Mouse (Mus musculus): ENCODE results near the gene Cap1.

Gene Cap1

GRCm38 (mm10) chr4:122870741-122871140 lies 15.1 kb downstream of the Cap1 start:
- ChIA-PET POLR2A (interaction anchor here in 3 of 4 experiments (0.6 to 9.5 kb wide), 10 partner anchors 8 to 547 kb away, joined by 3 to 72 read pairs (median 4); partner anchors contain the start of gene Cap1 (in 3 of the 3)), CTCF (interaction anchor here (0.5 to 1.2 kb wide), 18 partner anchors 8 to 136 kb away, joined by 3 to 8 read pairs (median 4); partner anchors contain the start of gene Mycl (in 1 of the 4))

DNA sequence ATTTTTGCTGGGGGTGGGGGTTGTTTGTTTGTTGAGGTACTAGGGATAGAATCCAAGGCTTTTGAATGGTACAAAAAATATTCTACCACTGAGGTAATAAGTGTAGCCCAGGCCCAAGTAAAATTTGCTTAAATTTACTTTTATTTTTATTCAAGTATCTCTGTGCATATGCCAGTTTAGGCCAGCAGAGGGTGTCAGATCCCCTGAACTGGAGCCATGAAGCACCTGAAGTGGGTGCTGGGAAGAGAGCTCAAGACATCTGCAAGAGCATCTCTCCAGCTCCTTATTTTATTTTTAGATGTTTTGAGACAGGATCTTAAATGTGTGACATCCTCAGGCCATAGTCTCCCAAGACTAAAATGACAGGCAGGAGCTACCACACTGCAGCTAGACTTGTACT lies 15.8 kb downstream of the Cap1 start:
- POLR2A ChIA-PET = interaction anchor here in 3 of 4 experiments (0.6 to 9.5 kb wide), 11 partner anchors 8 to 548 kb away, joined by 3 to 72 read pairs (median 5); partner anchors contain the start of gene Cap1 (in 3 of the 3)

GRCm38 (mm10) chr4:122868041-122868440 lies 17.8 kb downstream of the Cap1 start:
- CTCF ChIA-PET = interaction anchor here in 2 of 4 experiments (0.5 to 0.6 kb wide), 2 partner anchors 40 to 395 kb away, joined by 3 to 7 read pairs; no protein-coding TSS in a partner anchor
- POLR2A ChIA-PET = interaction anchor here in 3 of 4 experiments (0.9 to 9.1 kb wide), 8 partner anchors 10 to 18 kb away, joined by 3 to 72 read pairs (median 4); partner anchors contain the start of gene Cap1 (in 2 of the 3)

More for the DNA sequence above, 15.8 kb downstream of the Cap1 start:
- CTCF ChIA-PET = interaction anchor here (0.5 to 1.2 kb wide), 19 partner anchors 8 to 137 kb away, joined by 3 to 8 read pairs (median 3); partner anchors contain the start of gene Mycl (in 1 of the 4)

DNA sequence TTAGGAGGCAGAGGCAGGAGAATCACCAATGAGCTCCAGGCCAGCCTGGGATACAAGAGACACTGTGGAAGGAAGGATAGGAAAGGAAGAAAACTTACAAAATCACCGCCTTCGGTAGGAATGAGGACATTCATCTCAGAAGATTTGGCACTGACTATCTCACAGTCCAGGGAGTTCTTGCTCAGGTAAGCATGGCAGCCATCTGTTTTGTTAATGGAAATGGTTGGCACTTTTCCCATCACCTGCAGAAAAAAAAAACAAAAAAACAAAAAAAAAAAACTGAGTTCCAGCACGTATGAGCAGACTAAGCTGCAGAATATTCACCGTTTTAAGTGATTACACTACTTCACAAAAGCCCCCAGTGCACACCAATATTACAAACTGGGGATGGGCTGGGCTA lies 24.0 kb downstream of the Cap1 start:
- POLR2A ChIA-PET = interaction anchor here (0.6 to 3.4 kb wide), 11 partner anchors 8 to 26 kb away, joined by 3 to 17 read pairs (median 5); partner anchors contain the start of genes Cap1 (in 2 of the 4) and Ppt1 (in 2 of the 4)
- CTCF ChIA-PET = interaction anchor here in 2 of 4 experiments (0.6 to 1.6 kb wide), 4 partner anchors 8 to 134 kb away, joined by 3 to 5 read pairs (median 3); no protein-coding TSS in a partner anchor

- CTCF ChIA-PET = interaction anchor here in 1 of 4 experiments (1.2 kb wide), 1 partner anchor 11 kb away, joined by 3 read pairs; no protein-coding TSS in a partner anchor
- POLR2A ChIA-PET = interaction anchor here in 3 of 4 experiments (0.7 to 1.2 kb wide), 4 partner anchors 9 to 805 kb away, joined by 3 to 5 read pairs (median 4); partner anchors contain the start of gene Cap1 (in 1 of the 3)
These were observed 26.7 kb downstream of the Cap1 start for GRCm38 (mm10) chr4:122859096-122859674.

DNA sequence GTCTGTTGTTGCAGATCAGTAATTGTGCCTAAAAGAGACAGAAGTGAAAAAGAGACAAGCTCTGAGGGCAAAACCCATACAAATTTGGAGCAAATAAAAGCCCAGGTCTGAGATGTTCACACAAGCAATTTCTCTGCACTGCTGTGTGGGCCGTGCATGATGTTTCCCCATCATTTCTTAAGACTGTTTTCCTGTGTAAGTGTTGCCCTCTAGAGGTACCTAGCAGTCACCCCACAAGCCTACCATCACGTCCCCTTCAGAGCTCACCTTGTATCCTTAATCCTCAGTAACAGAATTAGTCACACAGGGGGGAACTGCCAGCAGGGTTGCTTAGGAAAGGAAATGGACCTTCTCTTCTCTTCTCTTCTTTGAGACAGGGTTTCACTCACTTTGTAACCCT lies 27.9 kb downstream of the Cap1 start:
- CTCF ChIA-PET = interaction anchor here (0.5 to 1.3 kb wide), 5 partner anchors 12 to 1513 kb away, joined by 3 to 9 read pairs (median 3); no protein-coding TSS in a partner anchor
- POLR2A ChIA-PET = interaction anchor here in 3 of 4 experiments (0.8 to 1.3 kb wide), 7 partner anchors 8 to 28 kb away, joined by 3 to 9 read pairs (median 4); partner anchors contain the start of gene Cap1 (in 2 of the 3)

GRCm38 (mm10) chr4:122854770-122855169 lies 31.1 kb downstream of the Cap1 start:
- ChIA-PET POLR2A (interaction anchor here in 2 of 4 experiments (0.6 to 1.9 kb wide), 3 partner anchors 18 to 32 kb away, joined by 3 to 7 read pairs (median 4); partner anchors contain the start of genes Cap1 (in 1 of the 2) and Ppt1 (in 1 of the 2)), CTCF (no interaction called here)

DNA sequence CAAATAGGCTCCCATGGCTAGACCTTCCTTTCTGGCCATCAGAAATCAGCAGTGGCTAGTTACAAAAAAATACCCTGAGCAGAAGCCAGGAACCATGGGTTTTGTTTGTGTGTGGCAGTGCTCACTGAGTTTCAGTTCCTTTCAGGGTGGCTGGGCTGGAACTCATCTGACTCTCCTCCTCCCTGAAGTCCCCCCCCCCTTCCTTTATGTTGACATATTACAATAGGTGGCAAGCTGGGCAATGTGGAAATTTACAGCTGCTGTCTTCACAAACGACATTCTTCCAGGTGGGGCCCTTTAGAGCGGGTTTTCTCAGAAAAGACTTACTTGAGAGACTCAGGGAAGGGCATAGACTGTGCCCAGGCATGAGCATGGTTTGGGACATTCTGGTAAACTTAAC lies 32.2 kb downstream of the Cap1 start:
- CTCF ChIA-PET = interaction anchor here in 1 of 4 experiments (0.6 kb wide), 1 partner anchor 168 kb away, joined by 3 read pairs; no protein-coding TSS in a partner anchor

DNA sequence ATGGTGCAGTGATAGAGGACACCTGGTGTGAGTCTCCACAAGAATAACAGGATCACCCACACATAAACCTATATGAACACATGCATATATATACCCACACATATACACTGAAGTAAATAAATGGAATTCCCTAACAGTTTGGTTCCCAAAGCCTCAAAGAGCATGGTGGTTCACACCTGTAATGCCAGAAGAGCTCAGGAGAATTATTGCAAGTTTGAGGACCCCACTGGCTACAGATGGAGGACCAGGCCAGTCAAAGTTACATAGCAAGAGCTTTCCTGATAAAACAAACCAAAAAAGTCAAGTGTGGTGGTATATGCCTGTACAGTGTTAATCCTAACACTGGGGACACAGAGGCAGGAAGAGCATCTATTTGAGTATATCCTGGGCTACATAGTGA lies 34.3 kb downstream of the Cap1 start:
- CTCF ChIA-PET = interaction anchor here in 1 of 4 experiments (0.5 kb wide), 1 partner anchor 349 kb away, joined by 4 read pairs; no protein-coding TSS in a partner anchor
- POLR2A ChIA-PET = interaction anchor here in 2 of 4 experiments (0.7 to 1.3 kb wide), 4 partner anchors 14 to 47 kb away, joined by 3 to 4 read pairs (median 3); partner anchors contain the start of gene Cap1 (in 1 of the 2)

More for the DNA sequence above, 32.2 kb downstream of the Cap1 start:
- POLR2A ChIA-PET = interaction anchor here in 2 of 4 experiments (0.6 to 0.7 kb wide), 2 partner anchors 18 to 28 kb away, joined by 3 read pairs; partner anchors contain the start of gene Ppt1 (in 1 of the 2)

- CTCF ChIA-PET = no interaction called here
- POLR2A ChIA-PET = interaction anchor here in 2 of 4 experiments (0.6 to 4.2 kb wide), 6 partner anchors 10 to 213 kb away, joined by 3 to 42 read pairs (median 4); partner anchors contain the start of gene Ppt1 (in 2 of the 2)
These were observed 37.7 kb downstream of the Cap1 start for GRCm38 (mm10) chr4:122848150-122848621.

- POLR2A ChIA-PET = interaction anchor here in 3 of 4 experiments (0.6 to 6.7 kb wide), 16 partner anchors 10 to 1278 kb away, joined by 3 to 56 read pairs (median 3); partner anchors contain the start of gene Cap1 (in 2 of the 3)
- CTCF ChIA-PET = interaction anchor here in 2 of 4 experiments (0.6 to 1.4 kb wide), 2 partner anchors 30 to 361 kb away, joined by 3 read pairs; no protein-coding TSS in a partner anchor
These were observed 47.4 kb downstream of the Cap1 start for GRCm38 (mm10) chr4:122838416-122838815.

DNA sequence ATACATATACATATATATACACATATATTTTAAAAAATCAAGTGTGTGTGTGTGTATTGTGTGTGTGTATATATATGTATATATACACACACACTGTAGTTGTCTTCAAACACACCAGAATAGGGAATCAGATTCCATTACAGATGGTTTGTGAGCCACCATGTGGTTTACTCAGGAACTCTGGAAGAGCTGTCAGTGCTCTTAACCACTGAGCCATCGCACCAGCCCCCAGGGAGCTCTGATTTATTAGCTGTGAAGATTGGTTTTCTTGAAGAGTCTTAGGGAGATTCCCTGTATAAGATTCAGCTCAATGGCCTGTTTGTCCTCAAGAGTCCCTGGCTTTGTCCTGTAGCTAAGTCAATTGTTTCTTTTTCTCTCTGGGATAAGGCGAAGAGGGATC lies 47.9 kb downstream of the Cap1 start:
- POLR2A ChIA-PET = interaction anchor here in 2 of 4 experiments (0.6 to 6.7 kb wide), 17 partner anchors 9 to 161 kb away, joined by 3 to 56 read pairs (median 3); partner anchors contain the start of gene Cap1 (in 2 of the 2)
- CTCF ChIA-PET = interaction anchor here in 3 of 4 experiments (0.6 to 1.4 kb wide), 3 partner anchors 20 to 361 kb away, joined by 3 read pairs; no protein-coding TSS in a partner anchor

- ChIA-PET CTCF (interaction anchor here in 3 of 4 experiments (0.5 to 1.4 kb wide), 4 partner anchors 20 to 828 kb away, joined by 3 to 5 read pairs (median 4); no protein-coding TSS in a partner anchor), POLR2A (interaction anchor here in 3 of 4 experiments (0.6 to 6.7 kb wide), 23 partner anchors 9 to 302 kb away, joined by 3 to 56 read pairs (median 3); partner anchors contain the start of genes Cap1 (in 3 of the 3), Mycl (in 1 of the 3) and Ppie (in 1 of the 3))
These were observed 48.6 kb downstream of the Cap1 start for GRCm38 (mm10) chr4:122837180-122837730.

GRCm38 (mm10) chr4:122836403-122836775 lies 49.5 kb downstream of the Cap1 start:
- CTCF ChIA-PET = interaction anchor here in 1 of 4 experiments (0.6 kb wide), 1 partner anchor 65 kb away, joined by 3 read pairs; no protein-coding TSS in a partner anchor
- POLR2A ChIA-PET = interaction anchor here in 3 of 4 experiments (0.6 to 6.7 kb wide), 24 partner anchors 8 to 1626 kb away, joined by 3 to 56 read pairs (median 5); partner anchors contain the start of genes Cap1 (in 3 of the 3), Mycl (in 1 of the 3) and Ppie (in 1 of the 3)

DNA sequence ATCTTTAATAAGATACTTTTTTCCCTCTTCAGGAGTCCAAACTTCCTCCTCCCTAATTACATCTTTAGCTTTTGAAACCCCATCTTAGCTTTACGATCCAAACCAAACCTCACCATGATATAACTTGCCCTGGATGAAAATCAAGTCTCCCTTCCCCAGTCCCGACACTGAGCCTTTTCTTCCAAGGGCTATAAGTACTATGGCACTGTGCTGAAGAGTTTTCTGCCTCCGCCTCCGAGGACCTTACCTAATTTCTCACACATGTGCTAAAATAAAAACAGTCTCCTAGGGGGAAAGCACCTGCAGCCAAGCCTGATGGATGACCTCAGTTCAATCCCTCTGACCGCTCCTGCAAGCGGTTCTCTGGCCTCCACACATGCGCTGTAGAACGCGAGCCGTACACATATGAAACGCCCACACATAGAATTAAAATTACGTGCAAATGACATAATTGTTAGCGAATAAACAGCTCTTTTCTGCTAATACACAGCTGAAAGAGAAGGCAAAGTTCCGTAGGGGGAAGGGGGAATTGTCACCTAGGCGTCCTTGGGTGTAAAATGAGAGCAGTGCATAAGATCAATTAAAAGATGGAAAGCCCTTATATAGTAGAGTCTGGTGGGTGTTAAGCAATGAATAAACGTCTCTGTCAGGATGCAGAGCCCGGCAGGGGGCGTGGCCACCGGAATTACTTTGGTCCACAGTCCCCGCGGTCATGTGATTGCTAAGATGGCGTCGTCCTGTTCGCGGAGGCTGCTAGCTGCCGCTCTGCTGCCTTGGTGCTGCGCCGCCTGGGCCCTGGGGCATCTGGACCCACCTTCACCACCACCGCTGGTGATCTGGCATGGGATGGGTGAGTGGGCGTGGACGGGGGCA lies 50.1 kb downstream of the Cap1 start, which contains the start of gene Ppt1:
Ppt1 (plus strand) TSS at position 713 of the 873 bp plus-strand sequence.
- ChIA-PET POLR2A (interaction anchor here (0.6 to 6.7 kb wide), 25 partner anchors 8 to 1911 kb away, joined by 3 to 56 read pairs (median 5); partner anchors contain the start of genes Cap1 (in 3 of the 4), Exo5 (in 1 of the 4), Mycl (in 1 of the 4) and Ppie (in 1 of the 4)), CTCF (no interaction called here)

DNA sequence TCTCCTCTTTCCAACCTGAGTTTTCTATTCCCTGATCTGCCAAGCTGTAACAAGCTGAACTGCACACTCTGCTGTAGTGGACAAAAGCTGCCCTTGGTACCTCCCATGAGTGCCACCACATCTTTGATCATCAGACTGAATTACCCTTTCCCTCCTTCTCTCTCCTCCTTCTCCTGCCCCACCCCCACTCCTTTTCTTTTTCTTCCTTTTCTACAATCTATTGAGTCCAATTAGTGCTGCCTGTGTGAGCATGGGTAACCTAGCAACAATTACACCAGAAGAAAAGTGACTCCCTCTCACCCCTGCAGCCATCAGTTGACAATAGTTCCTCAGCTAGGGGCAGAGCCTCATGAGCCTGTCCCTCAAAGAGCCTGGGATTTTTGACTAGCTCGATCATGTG lies 54.0 kb downstream of the Cap1 start:
- ChIA-PET POLR2A (no interaction called here), CTCF (interaction anchor here in 1 of 4 experiments (0.6 kb wide), 1 partner anchor 79 kb away, joined by 4 read pairs; no protein-coding TSS in a partner anchor)
